Mouse (Mus musculus) MEL (cell line): ENCODE measurements around the gene Wdr60. TPM values are rescaled to one million over a fixed set of nuclear protein-coding genes. Genes with fewer than 3 reads are reported as not detected.
A peak's percentile ranks its signal among the peaks of the same experiment; 100 is the strongest.
"Not testable (repeated sequence)": the region's sequence is repeated elsewhere in the genome, so short reads cannot be mapped to it uniquely, and the experiment has no call there.

ENCODE experiments used
- DNase-seq: peaks from one replicate; pipeline ENCODE4 v3.0.0; 2011; ENCODE audit warnings: low read depth, low spot score
- H3K27ac ChIP-seq: 2 replicates; pipeline ENCODE4 v1.5.1; 2012; ENCODE audit warnings: low read depth, mild to moderate bottlenecking, control low read depth, low read length, moderate library complexity; ENCODE audit not compliant: control insufficient read depth
- H3K27me3 ChIP-seq, 2 experiments: fragments of 150-350 bp in 1 of 2; sonication (generic) in 1 of 2; 2 replicates each; pipeline ENCODE4 v1.6.1; 2012; ENCODE audit warnings: low read length in 2 of 2, mild to moderate bottlenecking in 2 of 2, improper control_type of control experiment in 1 of 2, moderate library complexity in 1 of 2; ENCODE audit not compliant: insufficient read depth in 2 of 2, control insufficient read depth in 1 of 2
- H3K36me3 ChIP-seq, 2 experiments: 2 replicates each; pipeline ENCODE4 v1.6.1; 2012 to 2014; ENCODE audit warnings: low read length in 2 of 2, improper control_type of control experiment in 1 of 2, inconsistent platforms in 1 of 2, mild to moderate bottlenecking in 1 of 2; ENCODE audit not compliant: insufficient read depth in 2 of 2, control insufficient read depth in 1 of 2
- H3K4me1 ChIP-seq, 2 experiments: fragments of 150-350 bp in 1 of 2; sonication (generic) in 1 of 2; 2 replicates each; pipeline ENCODE4 v1.6.1; 2012; ENCODE audit warnings: low read length in 2 of 2, improper control_type of control experiment in 1 of 2, mild to moderate bottlenecking in 1 of 2; ENCODE audit not compliant: insufficient read depth in 2 of 2, control insufficient read depth in 1 of 2
- H3K4me3 ChIP-seq, 2 experiments: fragments of 150-350 bp in 1 of 2; sonication (generic) in 1 of 2; 2 replicates each; pipeline ENCODE4 v1.5.1; 2012; ENCODE audit warnings: low read depth in 2 of 2, low read length in 2 of 2, mild to moderate bottlenecking in 2 of 2, moderate library complexity in 2 of 2, control low read depth in 1 of 2, improper control_type of control experiment in 1 of 2; ENCODE audit not compliant: control insufficient read depth in 1 of 2, insufficient read depth in 1 of 2
- H3K79me2 ChIP-seq: 2 replicates; pipeline ENCODE4 v1.6.1; 2012; ENCODE audit warnings: mild to moderate bottlenecking, low read length, moderate library complexity; ENCODE audit not compliant: control insufficient read depth, poor library complexity, insufficient read depth
- H3K9ac ChIP-seq: 2 replicates; pipeline ENCODE4 v1.6.1; 2012; ENCODE audit warnings: low read depth, mild to moderate bottlenecking, control low read depth, low read length, moderate library complexity; ENCODE audit not compliant: control insufficient read depth, poor library complexity, severe bottlenecking
- H3K9me3 ChIP-seq: fragments of 150-350 bp; sonication (generic); replicated peaks from 2 replicates; pipeline ENCODE4 v1.6.1; 2012; ENCODE audit warnings: mild to moderate bottlenecking, low read length, improper control_type of control experiment, moderate library complexity; ENCODE audit not compliant: insufficient read depth
- BHLHE40 ChIP-seq: IDR thresholded peaks from 2 replicates; pipeline ENCODE4 v1.6.1; 2012; ENCODE audit warnings: low read depth, mild to moderate bottlenecking, inconsistent platforms, low read length, improper control_type of control experiment, borderline replicate concordance
- CHD1 ChIP-seq: IDR thresholded peaks from 2 replicates; pipeline ENCODE4 v1.6.1; 2012; ENCODE audit warnings: low read depth, mild to moderate bottlenecking, inconsistent platforms, low read length, improper control_type of control experiment
- CHD2 ChIP-seq: IDR thresholded peaks from 2 replicates; pipeline ENCODE4 v1.6.1; 2011; ENCODE audit warnings: low read length, improper control_type of control experiment
- E2F4 ChIP-seq: IDR thresholded peaks from 2 replicates; pipeline ENCODE4 v1.6.1; 2011; ENCODE audit warnings: low read depth, low read length, improper control_type of control experiment, borderline replicate concordance
- EP300 ChIP-seq, 2 experiments: IDR thresholded peaks; 2 replicates each; pipeline ENCODE4 v1.6.1; 2011; ENCODE audit warnings: improper control_type of control experiment in 2 of 2, low read length in 2 of 2, low read depth in 1 of 2, mild to moderate bottlenecking in 1 of 2
- GATA1 ChIP-seq: IDR thresholded peaks from 2 replicates; pipeline ENCODE4 v1.6.1; 2011; ENCODE audit warnings: low read depth, low read length, improper control_type of control experiment
- HCFC1 ChIP-seq: IDR thresholded peaks from 2 replicates; pipeline ENCODE4 v1.6.1; 2012; ENCODE audit warnings: low read depth, mild to moderate bottlenecking, inconsistent platforms, low read length, improper control_type of control experiment, moderate library complexity
- JUND ChIP-seq: IDR thresholded peaks from 2 replicates; pipeline ENCODE4 v1.6.1; 2011; ENCODE audit warnings: low read depth, mild to moderate bottlenecking, improper control_type of control experiment, low read length
- MAFK ChIP-seq: IDR thresholded peaks from 2 replicates; pipeline ENCODE4 v1.6.1; 2011; ENCODE audit warnings: low read depth, mild to moderate bottlenecking, low read length, improper control_type of control experiment, borderline replicate concordance
- MXI1 ChIP-seq: IDR thresholded peaks from 2 replicates; pipeline ENCODE4 v1.6.1; 2011; ENCODE audit warnings: mild to moderate bottlenecking, low read depth, low read length, improper control_type of control experiment
- MYB ChIP-seq: IDR thresholded peaks from 2 replicates; pipeline ENCODE4 v1.6.1; 2011; ENCODE audit warnings: mild to moderate bottlenecking, low read depth, low read length, improper control_type of control experiment
- NELFE ChIP-seq: IDR thresholded peaks from 2 replicates; pipeline ENCODE4 v1.6.1; 2011; ENCODE audit warnings: low read depth, low read length, improper control_type of control experiment
- POLR2A ChIP-seq, 2 experiments: IDR thresholded peaks; 2 replicates each; pipeline ENCODE4 v1.6.1; 2011 to 2012; ENCODE audit warnings: low read length in 2 of 2, mild to moderate bottlenecking in 2 of 2, control low read depth in 1 of 2, improper control_type of control experiment in 1 of 2, low read depth in 1 of 2, moderate library complexity in 1 of 2; ENCODE audit not compliant: control insufficient read depth in 1 of 2, insufficient read depth in 1 of 2, poor library complexity in 1 of 2
- POLR2AphosphoS5 ChIP-seq: IDR thresholded peaks from 2 replicates; pipeline ENCODE4 v1.6.1; 2012; ENCODE audit warnings: low read depth, borderline replicate concordance, mild to moderate bottlenecking, inconsistent platforms, low read length, moderate library complexity, mixed read lengths
- RCOR1 ChIP-seq: IDR thresholded peaks from 2 replicates; pipeline ENCODE4 v1.6.1; 2012; ENCODE audit warnings: low read depth, mild to moderate bottlenecking, inconsistent platforms, low read length, improper control_type of control experiment
- TAL1 ChIP-seq: IDR thresholded peaks from 2 replicates; pipeline ENCODE4 v1.6.1; 2012; ENCODE audit warnings: mild to moderate bottlenecking, inconsistent platforms, low read length, moderate library complexity, mixed read lengths
- ZC3H11A ChIP-seq: IDR thresholded peaks from 2 replicates; pipeline ENCODE4 v1.6.1; 2012; ENCODE audit warnings: low read depth, mild to moderate bottlenecking, inconsistent platforms, low read length, improper control_type of control experiment
- ZMIZ1 ChIP-seq: IDR thresholded peaks from 2 replicates; pipeline ENCODE4 v1.6.1; 2012; ENCODE audit warnings: low read depth, mild to moderate bottlenecking, inconsistent platforms, low read length, improper control_type of control experiment, moderate library complexity
- polyA plus RNA-seq, 2 experiments: library from polyadenylated mRNA; stranded (reverse) in 1 of 2; unstranded in 1 of 2; fragments of >175 nt in 1 of 2; fragments of >200 nt in 1 of 2; gene quantifications; 2 replicates each; pipeline versions ENCODE4 v1.2.1 to v1.2.4; 2012; ENCODE audit warnings: low replicate concordance in 2 of 2, low read depth in 1 of 2; ENCODE audit not compliant: insufficient read length in 2 of 2, insufficient read depth in 1 of 2, missing spikeins in 1 of 2
- total RNA-seq: library from RNA; depleted of rRNA; stranded (reverse); fragments of 300-350 nt; gene quantifications from 2 replicates; pipeline ENCODE4 v1.2.3, GENCODE M21; 2012

The Wdr60 gene
- total and polyA plus RNA-seq, 3 experiments: 19.8 to 21.0 TPM; not detected in 1

GRCm38 (mm10) chr12:116276961-116277360 is 14.1 kb upstream of the Wdr60 start:
- Histone ChIP-seq H3K4me1 (peaks cover 28 to 37% of the 10 kb centered on the region in 2 experiments), H3K27me3 (no peaks in the 10 kb centered on the region), H3K27ac (peak overlapping the region; percentile 73), H3K4me3 (peak overlapping the region in 1 of 2 experiments; percentile 12; a peak in 2 of 4 replicates), H3K36me3 (peaks cover 0 to 39% of the 10 kb centered on the region in 2 experiments; a peak in 2 of 4 replicates), H3K79me2 (peaks cover 11% of the 10 kb centered on the region), H3K9me3 (no peaks in the 10 kb centered on the region), H3K9ac (no peak overlapping the region)
- DNase-seq: peak; percentile 82
- TF ChIP-seq EP300 (IDR thresholded peaks at IDR 0.05; ENCODE audit: low read depth in 1 of 2, low read length in 2 of 2) (no peak), JUND (no peak), MYB (no peak), HCFC1 (no peak), RCOR1 (no peak), CHD1 (no peak), E2F4 (no peak), MAFK (no peak), ZC3H11A (no peak), POLR2AphosphoS5 (no peak), BHLHE40 (no peak), NELFE (no peak), POLR2A (IDR thresholded peaks at IDR 0.05; ENCODE audit: control insufficient read depth in 1 of 2, insufficient read depth in 1 of 2, low read depth in 1 of 2, low read length in 2 of 2, poor library complexity in 1 of 2) (no peak), MXI1 (no peak), ZMIZ1 (no peak), GATA1 (peak; percentile 99), TAL1 (peak; percentile 86), CHD2 (no peak)

- H3K9ac ChIP-seq: no peak overlapping the region
- no peaks in the 10 kb centered on the region for H3K27me3 ChIP-seq
- no peak overlapping the region for H3K4me3 ChIP-seq
- peak overlapping the region; percentile 37; the same call in 1 of the 2 replicates for H3K27ac ChIP-seq
- peak; percentile 83 for TF ChIP-seq GATA1
- no peak for TF ChIP-seq CHD1
- no peak for DNase-seq
- H3K4me1 ChIP-seq: peaks cover 28 to 37% of the 10 kb centered on the region in 2 experiments
- peaks cover 0 to 39% of the 10 kb centered on the region in 2 experiments; a peak in 2 of 4 replicates for H3K36me3 ChIP-seq
- no peaks in the 10 kb centered on the region for H3K9me3 ChIP-seq
- peaks cover 2% of the 10 kb centered on the region; the same call in 1 of the 2 replicates for H3K79me2 ChIP-seq
Measured at GRCm38 (mm10) chr12:116275631-116276030, 12.8 kb upstream of the Wdr60 start.

- H3K27me3 ChIP-seq, H3K9me3 ChIP-seq, H3K79me2 ChIP-seq, DNase-seq, H3K9ac ChIP-seq, H3K4me3 ChIP-seq: not testable (repeated sequence)
- Histone ChIP-seq H3K36me3 (peaks cover 0 to 39% of the 10 kb centered on the region in 2 experiments; a peak in 2 of 4 replicates), H3K27ac (peak within 1 kb of the TSS; percentile 37; the same call in 1 of the 2 replicates), H3K4me1 (peaks cover 28 to 37% of the 10 kb centered on the region in 2 experiments)
Measured at GRCm38 (mm10) chr12:116275086-116275485, 12.3 kb upstream of the Wdr60 start, which contains the start of gene Gm11027. Gene Gm11027 (plus strand): TSS chr12:116275386.
